26 mouse cellular contexts compared by ENCODE assay signal in the genomic region with DNA sequence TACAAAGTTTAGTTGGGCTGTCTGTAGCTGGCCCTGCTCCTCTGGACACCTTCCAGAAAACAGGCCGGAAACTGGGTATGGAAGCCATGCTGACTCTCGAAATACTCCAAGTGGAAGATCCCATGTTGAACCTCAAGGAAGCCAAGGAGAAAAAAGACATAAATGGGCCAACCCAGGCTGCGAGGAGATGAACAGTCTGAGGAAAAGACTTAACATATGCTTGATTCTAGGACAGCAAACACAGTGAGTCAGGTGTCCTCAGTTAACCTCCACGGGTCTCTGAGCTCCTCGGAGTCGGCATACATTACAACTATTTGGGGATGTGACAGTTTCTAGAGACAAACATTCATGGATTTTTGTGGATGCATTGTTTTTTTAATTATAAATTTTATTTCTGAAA.
"Had no signal": no experiment of that assay in that cellular context is flagged by ENCODE, and none has a peak within 500 bp of the region (broad histone marks: within the 10 kb centered on the region; RNA-seq: fewer than 3 reads in every experiment).

No protein-coding gene starts in this region.

- H3K4me2 ChIP-seq: kidney, embryonic 15.5 days; limb, embryonic 12.5 days; limb, embryonic 15.5 days; liver, embryonic 11.5 days; lung, embryonic 15.5 days; midbrain, embryonic 13.5 days; neural tube, embryonic 13.5 days; stomach, embryonic 15.5 days had no signal

- H3K36me3 ChIP-seq: kidney, embryonic 15.5 days; limb, embryonic 12.5 days; limb, embryonic 15.5 days; lung, embryonic 15.5 days; midbrain, embryonic 10.5 days; midbrain, embryonic 13.5 days; neural tube, embryonic 13.5 days; stomach, embryonic 15.5 days had no signal

- H3K9ac ChIP-seq: kidney, embryonic 15.5 days; limb, embryonic 12.5 days; limb, embryonic 15.5 days; liver, embryonic 14.5 days; liver, postnatal 0 days; lung, embryonic 15.5 days; midbrain, embryonic 13.5 days; neural tube, embryonic 13.5 days; stomach, embryonic 15.5 days had no signal

- H3K4me1 ChIP-seq: kidney, embryonic 15.5 days; limb, embryonic 12.5 days; limb, embryonic 15.5 days; megakaryocyte, embryonic 14.5 days; midbrain, embryonic 13.5 days; stomach, embryonic 15.5 days had no signal

- H3K27me3 ChIP-seq: kidney, embryonic 15.5 days; limb, embryonic 12.5 days; limb, embryonic 15.5 days; lung, embryonic 15.5 days; midbrain, embryonic 13.5 days; neural tube, embryonic 13.5 days; stomach, embryonic 15.5 days had no signal

- H3K4me3 ChIP-seq: kidney, embryonic 15.5 days; limb, embryonic 12.5 days; limb, embryonic 15.5 days; lung, embryonic 15.5 days; megakaryocyte, embryonic 14.5 days; midbrain, embryonic 10.5 days; midbrain, embryonic 13.5 days; myocyte; neural tube, embryonic 13.5 days; stomach, embryonic 15.5 days had no signal

- DNase-seq: kidney, adult 11 months; kidney, adult 8-10 months; kidney, postnatal 10 days; kidney, postnatal 36 days; layer of hippocampus, postnatal 36 days; left cerebral cortex, postnatal 4 days; liver, postnatal 0 days; lung, postnatal 10 days; lung, postnatal 36 days; retina, postnatal 1 day; spleen, adult 18-20 months; thymus, adult 18-20 months; thymus, postnatal 36 days had no signal

- ATAC-seq: liver, postnatal 0 days; midbrain, embryonic 13.5 days; midbrain, embryonic 16.5 days had no signal

- H3K9me3 ChIP-seq: kidney, embryonic 15.5 days; limb, embryonic 12.5 days; limb, embryonic 15.5 days; lung, embryonic 15.5 days; midbrain, embryonic 10.5 days; midbrain, embryonic 13.5 days; neural tube, embryonic 13.5 days; stomach, embryonic 15.5 days had no signal

- H3K27ac ChIP-seq: kidney, embryonic 15.5 days; limb, embryonic 12.5 days; limb, embryonic 15.5 days; liver, embryonic 14.5 days; lung, embryonic 15.5 days; midbrain, embryonic 10.5 days; midbrain, embryonic 13.5 days; neural tube, embryonic 13.5 days; stomach, embryonic 15.5 days had no signal
